Mouse (Mus musculus) cerebellum, postnatal 36 days (tissue): ENCODE data around the gene Synpo2.

Experiments used
- DNase-seq, 2 experiments: peaks; one replicate each; pipeline ENCODE4 v3.0.0; 2021 to 2022; ENCODE audit warnings: mixed read lengths in 2 of 2

The Synpo2 gene

GRCm38 (mm10) chr3:123088284-123088683, 147.7 kb downstream of the Synpo2 start:
- no peak for DNase-seq

DNA sequence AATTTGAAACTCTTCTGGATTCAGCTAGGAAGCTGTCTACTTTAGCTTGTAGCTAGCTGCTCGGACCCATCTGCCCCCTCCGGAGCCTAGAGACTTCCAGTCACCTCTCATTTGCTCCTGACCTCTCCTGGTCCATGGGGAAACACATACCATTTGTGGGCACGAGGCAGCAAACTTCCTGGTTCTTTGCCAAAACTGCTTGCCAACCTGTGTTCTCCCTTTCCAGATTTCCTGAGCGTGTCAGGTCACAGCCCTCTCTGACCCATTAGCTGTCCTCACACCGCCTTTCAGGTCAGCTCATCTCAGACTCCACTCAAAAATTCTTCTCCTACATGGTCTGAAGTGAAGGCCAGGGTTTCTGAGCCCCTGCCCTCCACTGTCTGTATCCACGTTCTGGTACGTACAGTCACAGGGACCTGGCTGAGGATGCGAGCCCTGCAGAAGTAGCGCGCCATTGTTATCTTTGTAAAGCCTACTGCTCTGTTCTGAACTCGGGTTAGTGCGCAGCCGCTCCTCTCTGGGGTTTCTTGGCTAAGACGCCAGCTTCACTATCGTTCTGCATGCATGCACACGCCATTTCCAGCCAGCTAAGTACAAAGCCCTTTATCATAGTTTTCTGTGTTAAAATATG, 150.0 kb downstream of the Synpo2 start:
- DNase-seq = no peak

DNA sequence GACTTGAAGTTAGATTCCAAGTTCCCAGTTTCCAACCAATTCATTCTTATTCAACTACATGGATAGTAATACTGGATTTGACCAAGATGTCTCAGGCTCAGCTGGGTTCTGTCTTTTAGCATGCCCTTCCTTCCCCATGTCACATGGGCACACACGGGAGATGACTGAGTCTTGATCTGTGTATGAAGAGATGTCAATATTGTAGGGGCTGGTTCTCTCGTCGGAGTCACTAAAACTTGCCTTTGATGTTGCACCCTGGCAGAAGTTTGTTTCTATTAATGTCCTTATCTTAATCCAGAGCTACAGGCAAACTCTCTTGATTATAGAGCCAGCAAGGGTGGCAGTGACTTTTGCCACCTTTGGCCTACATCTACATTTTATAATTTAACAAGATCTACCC, 154.3 kb downstream of the Synpo2 start:
- no peak for DNase-seq

GRCm38 (mm10) chr3:123080943-123081342, 155.0 kb downstream of the Synpo2 start:
- no peak for DNase-seq

DNA sequence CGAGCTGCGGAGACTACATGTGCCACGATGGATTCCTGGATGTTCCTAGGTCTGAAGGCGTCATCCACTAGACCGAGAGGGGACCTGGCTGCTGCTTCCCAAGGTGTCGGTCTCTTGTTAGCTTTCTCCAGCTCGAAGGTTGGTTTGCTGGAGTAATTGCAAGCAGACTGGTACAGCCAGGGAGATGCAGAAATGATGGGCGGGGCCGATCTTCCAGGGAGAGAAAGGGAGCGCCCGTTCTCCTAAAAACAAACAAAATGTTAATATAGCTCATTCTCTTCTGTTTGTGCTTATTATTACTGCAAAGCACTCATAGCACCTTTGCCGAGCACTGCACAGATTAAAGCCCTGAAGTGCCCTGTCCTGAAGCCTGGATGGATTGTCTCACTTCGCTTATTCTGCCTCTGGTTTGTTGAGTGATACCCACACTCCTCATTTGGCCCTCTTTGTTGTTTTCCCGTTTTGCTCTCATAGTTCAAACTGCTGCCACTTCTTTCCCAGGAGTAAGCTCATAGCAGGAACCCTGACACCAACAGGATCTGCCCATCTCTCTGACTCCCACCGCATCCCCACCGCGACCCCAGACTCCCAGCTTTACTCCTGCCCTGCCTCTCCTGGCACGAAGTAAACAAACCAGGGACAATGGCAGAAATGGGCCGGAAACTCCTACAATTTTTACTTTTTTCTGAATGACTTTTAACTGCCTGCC, 155.8 kb downstream of the Synpo2 start:
- DNase-seq = no peak

GRCm38 (mm10) chr3:123075759-123076158, 160.2 kb downstream of the Synpo2 start:
- no peak for DNase-seq

GRCm38 (mm10) chr3:123075034-123075433, 160.9 kb downstream of the Synpo2 start:
- no peak for DNase-seq

DNA sequence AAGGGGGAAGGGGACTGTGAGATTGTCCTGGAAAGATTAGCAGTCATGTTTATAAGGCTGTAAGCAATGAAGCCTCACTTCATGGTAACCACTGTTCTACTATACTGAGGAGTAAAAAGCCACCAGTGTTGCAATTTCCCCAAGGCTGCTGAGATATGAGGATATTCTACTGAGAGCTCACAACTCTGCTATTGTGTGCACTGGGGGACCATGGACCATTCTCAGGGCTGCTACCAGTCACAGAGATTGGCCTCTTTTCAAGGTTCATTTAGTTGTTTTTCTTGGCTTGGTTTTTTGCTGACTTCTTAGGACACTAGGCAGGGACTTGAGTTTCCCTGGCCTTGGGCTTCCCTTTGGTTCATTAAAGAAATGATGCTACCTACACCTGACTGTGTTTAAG, 162.6 kb downstream of the Synpo2 start:
- DNase-seq = no peak

DNA sequence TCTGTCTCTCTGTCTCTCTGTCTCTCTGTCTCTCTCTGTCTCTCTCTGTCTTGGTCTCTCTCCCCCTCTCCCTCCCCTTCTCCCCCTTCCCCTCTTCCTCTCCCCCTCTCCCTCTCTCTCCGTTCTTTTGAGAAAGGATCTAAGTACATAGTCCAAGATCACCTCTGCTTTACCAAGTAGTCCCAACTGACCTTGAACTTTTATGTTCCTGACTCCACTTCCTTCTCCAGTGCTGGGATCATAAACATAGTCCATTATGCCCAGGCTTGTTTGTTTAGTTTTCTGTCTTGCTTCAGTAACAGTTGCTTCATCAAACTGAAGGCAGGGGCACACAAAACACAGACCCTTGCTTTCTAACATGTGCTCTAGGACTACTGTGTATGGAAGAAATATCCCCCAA, 163.5 kb downstream of the Synpo2 start:
- no peak for DNase-seq

DNA sequence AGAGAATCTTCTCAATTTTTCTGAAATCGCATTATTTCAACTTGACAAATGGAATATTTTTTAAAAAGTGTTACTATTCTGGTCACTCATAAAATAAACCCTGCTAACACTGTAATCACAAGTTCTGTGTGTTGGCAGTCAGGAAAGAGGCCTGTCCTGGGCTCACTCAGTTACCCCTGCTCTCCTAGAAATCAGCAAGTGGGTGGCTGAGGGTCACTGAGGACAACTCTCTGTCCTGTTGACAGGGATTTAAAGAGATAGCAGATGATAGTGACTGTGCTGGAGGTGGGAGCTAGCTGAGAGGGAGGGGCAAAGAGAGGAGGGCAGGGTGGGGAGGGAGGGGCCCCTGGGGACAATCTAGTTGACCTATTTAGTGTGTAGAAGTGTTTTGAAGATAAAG, 165.0 kb downstream of the Synpo2 start:
- DNase-seq = no peak

GRCm38 (mm10) chr3:123066836-123067235, 169.1 kb downstream of the Synpo2 start:
- no peak for DNase-seq

DNA sequence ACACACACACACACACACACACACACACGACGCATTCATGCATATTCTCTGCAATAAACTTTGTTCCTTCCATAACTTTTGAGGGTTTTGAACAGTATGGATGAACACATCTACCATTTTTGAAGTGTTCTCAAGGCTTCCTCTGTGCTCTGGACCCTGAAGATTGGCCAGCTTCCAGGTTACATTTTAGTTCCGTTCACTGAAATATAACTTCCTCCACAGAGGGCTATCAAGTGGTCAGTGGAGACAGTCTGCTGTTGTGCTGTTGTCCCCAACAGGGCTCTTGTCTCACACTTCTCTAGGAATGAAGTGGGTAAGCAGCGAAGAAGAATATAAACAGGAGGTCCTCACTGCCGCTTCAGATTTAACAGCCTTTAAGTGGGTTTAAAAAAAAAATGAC, 170.5 kb downstream of the Synpo2 start:
- no peak for DNase-seq

DNA sequence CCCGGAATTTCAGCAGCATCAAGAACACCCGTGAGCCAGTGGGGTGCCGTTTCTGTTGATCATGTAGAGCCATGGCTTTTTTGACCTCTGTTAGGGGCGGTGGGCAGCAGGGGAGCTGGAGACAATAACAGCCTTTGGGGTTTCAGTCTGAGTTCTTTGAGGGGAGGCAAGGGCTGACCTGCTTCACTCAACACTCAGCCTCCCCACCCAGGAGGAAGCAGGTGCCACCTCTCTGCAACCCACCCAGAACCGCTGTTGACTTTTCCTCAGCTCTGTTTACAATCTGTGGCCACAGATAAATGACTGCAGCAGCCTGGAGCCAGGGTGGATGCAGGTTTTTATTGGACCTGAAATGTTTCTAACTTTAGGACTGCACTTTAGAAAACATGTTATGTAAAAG, 171.8 kb downstream of the Synpo2 start:
- DNase-seq = no peak

DNA sequence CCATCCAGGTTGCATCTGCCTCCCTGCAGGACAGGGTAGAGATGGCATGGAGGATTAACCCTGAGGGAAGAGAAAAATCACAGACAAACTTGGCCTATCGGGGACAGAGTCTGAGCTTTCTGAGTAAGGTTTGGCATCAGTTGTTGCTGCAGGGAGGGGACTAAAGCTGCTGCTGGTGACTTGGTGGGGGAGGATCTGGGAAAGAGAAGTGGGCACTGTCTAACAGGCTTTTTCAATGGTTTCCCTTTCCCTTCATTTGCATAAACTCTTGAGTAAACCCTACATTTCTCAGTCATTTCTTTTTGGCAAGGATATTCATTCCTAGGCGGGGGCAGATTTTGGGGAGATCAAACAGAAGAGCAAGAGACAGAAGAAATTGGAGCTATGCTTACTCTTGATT, 174.0 kb downstream of the Synpo2 start:
- DNase-seq = no peak

GRCm38 (mm10) chr3:123058832-123059231, 177.1 kb downstream of the Synpo2 start:
- no peak for DNase-seq

GRCm38 (mm10) chr3:123054178-123054577, 181.8 kb downstream of the Synpo2 start:
- DNase-seq = no peak

- no peak for DNase-seq
Observed at GRCm38 (mm10) chr3:123053192-123053938, 182.6 kb downstream of the Synpo2 start.

GRCm38 (mm10) chr3:123042308-123042707, 193.6 kb downstream of the Synpo2 start:
- no peak for DNase-seq

- no peak for DNase-seq
Observed at GRCm38 (mm10) chr3:123034752-123035151, 201.2 kb downstream of the Synpo2 start, which contains the start of gene Myoz2. TSS of gene Myoz2 (minus strand) at chr3:123035015.

DNA sequence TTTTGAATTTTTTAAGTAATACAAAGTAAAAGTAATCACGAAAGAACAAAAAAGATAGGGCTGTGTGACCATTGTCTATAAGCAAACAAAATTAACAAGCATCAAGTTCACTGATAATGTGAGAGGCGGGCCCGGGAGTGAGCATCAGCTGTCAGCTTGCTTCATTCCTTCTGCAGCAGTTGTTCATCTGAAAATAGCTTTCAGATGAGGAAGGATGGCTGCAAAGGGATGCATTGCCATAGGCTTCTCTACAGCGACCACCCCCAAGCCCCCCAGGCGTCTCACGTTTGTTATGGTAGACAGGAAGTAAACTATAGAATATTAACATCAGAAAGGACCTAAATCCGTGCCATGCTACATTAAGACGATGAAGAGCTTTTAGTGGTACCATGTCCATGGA, 202.1 kb downstream of the Synpo2 start:
- no peak for DNase-seq
